Mouse (Mus musculus): ENCODE measurements around the gene Brinp2. TPM values are rescaled to one million over a fixed set of nuclear protein-coding genes. Genes with fewer than 3 reads are reported as not detected.

Gene Brinp2
- polyA plus RNA-seq, 1 experiment from 2014 or later, result 0.26 TPM

- ATAC-seq (ENCODE audit: low read depth), result no peak
- no peaks in the 10 kb centered on the region for H3K36me3 ChIP-seq (ENCODE audit: control insufficient read depth, insufficient read depth, low read length)
- H3K4me1 ChIP-seq (replicated peaks; ENCODE audit: control insufficient read depth, insufficient read depth, low read length), result no peaks in the 10 kb centered on the region
- no peak overlapping the region for H3K27ac ChIP-seq (ENCODE audit: low read length)
- no peak overlapping the region for H3K9ac ChIP-seq (ENCODE audit: low read length)
- H3K9me3 ChIP-seq (ENCODE audit: control insufficient read depth, low read length), result no peaks in the 10 kb centered on the region
- H3K4me2 ChIP-seq (ENCODE audit: low read depth, low read length), result no peak overlapping the region
- H3K27me3 ChIP-seq (ENCODE audit: control insufficient read depth, insufficient read depth, low read depth, low read length), result no peaks in the 10 kb centered on the region
- H3K4me3 ChIP-seq (ENCODE audit: low read length), result no peak overlapping the region
- WGBS, result 61% methylated on average over 9 of the region's 9 CpGs
These were observed 140.5 kb downstream of the Brinp2 start for GRCm38 (mm10) chr1:158215581-158215980.

- Histone ChIP-seq H3K4me1 (replicated peaks; ENCODE audit: control insufficient read depth, insufficient read depth, low read length) (no peaks in the 10 kb centered on the region), H3K27me3 (ENCODE audit: control insufficient read depth, insufficient read depth, low read depth, low read length) (no peaks in the 10 kb centered on the region), H3K9ac (ENCODE audit: low read length) (no peak overlapping the region), H3K4me3 (ENCODE audit: low read length) (no peak overlapping the region), H3K36me3 (ENCODE audit: control insufficient read depth, insufficient read depth, low read length) (no peaks in the 10 kb centered on the region), H3K9me3 (ENCODE audit: control insufficient read depth, low read length) (no peaks in the 10 kb centered on the region), H3K4me2 (ENCODE audit: low read depth, low read length) (no peak overlapping the region), H3K27ac (ENCODE audit: low read length) (no peak overlapping the region)
- 47% methylated on average over 5 of the region's 5 CpGs for WGBS
- ATAC-seq (ENCODE audit: low read depth), result no peak
These were observed 141.4 kb downstream of the Brinp2 start for GRCm38 (mm10) chr1:158214743-158215142.

- Histone ChIP-seq H3K36me3 (ENCODE audit: control insufficient read depth, insufficient read depth, low read length) (no peaks in the 10 kb centered on the region), H3K4me1 (replicated peaks; ENCODE audit: control insufficient read depth, insufficient read depth, low read length) (no peaks in the 10 kb centered on the region), H3K9ac (ENCODE audit: low read length) (no peak overlapping the region), H3K27me3 (ENCODE audit: control insufficient read depth, insufficient read depth, low read depth, low read length) (no peaks in the 10 kb centered on the region), H3K9me3 (ENCODE audit: control insufficient read depth, low read length) (no peaks in the 10 kb centered on the region), H3K27ac (ENCODE audit: low read length) (no peak overlapping the region), H3K4me3 (ENCODE audit: low read length) (no peak overlapping the region), H3K4me2 (ENCODE audit: low read depth, low read length) (no peak overlapping the region)
- ATAC-seq (ENCODE audit: low read depth), result no peak
- WGBS, result 78% methylated on average over 4 of the region's 4 CpGs
These were observed 142.4 kb downstream of the Brinp2 start for GRCm38 (mm10) chr1:158213736-158214135.

- no peak for ATAC-seq (ENCODE audit: low read depth)
- 52% methylated on average over 2 of the region's 2 CpGs for WGBS
- H3K9me3 ChIP-seq (ENCODE audit: control insufficient read depth, low read length), result no peaks in the 10 kb centered on the region
These were observed 148.5 kb downstream of the Brinp2 start for GRCm38 (mm10) chr1:158207620-158208019.

GRCm38 (mm10) chr1:158202932-158203331, 153.2 kb downstream of the Brinp2 start:
- 64% methylated on average over 2 of the region's 2 CpGs for WGBS

More at GRCm38 (mm10) chr1:158207620-158208019, 148.5 kb downstream of the Brinp2 start:
- H3K4me3 ChIP-seq (ENCODE audit: low read length), result no peak overlapping the region
- H3K27ac ChIP-seq (ENCODE audit: low read length), result no peak overlapping the region
- no peak overlapping the region for H3K9ac ChIP-seq (ENCODE audit: low read length)
- H3K36me3 ChIP-seq (ENCODE audit: control insufficient read depth, insufficient read depth, low read length), result no peaks in the 10 kb centered on the region
- H3K4me2 ChIP-seq (ENCODE audit: low read depth, low read length), result no peak overlapping the region
- no peaks in the 10 kb centered on the region for H3K27me3 ChIP-seq (ENCODE audit: control insufficient read depth, insufficient read depth, low read depth, low read length)
- no peaks in the 10 kb centered on the region for H3K4me1 ChIP-seq (replicated peaks; ENCODE audit: control insufficient read depth, insufficient read depth, low read length)

More at GRCm38 (mm10) chr1:158202932-158203331, 153.2 kb downstream of the Brinp2 start:
- Histone ChIP-seq H3K27ac (ENCODE audit: low read length) (no peak overlapping the region), H3K27me3 (ENCODE audit: control insufficient read depth, insufficient read depth, low read depth, low read length) (no peaks in the 10 kb centered on the region), H3K4me2 (ENCODE audit: low read depth, low read length) (no peak overlapping the region), H3K4me3 (ENCODE audit: low read length) (no peak overlapping the region), H3K36me3 (ENCODE audit: control insufficient read depth, insufficient read depth, low read length) (no peaks in the 10 kb centered on the region), H3K4me1 (replicated peaks; ENCODE audit: control insufficient read depth, insufficient read depth, low read length) (no peaks in the 10 kb centered on the region), H3K9me3 (ENCODE audit: control insufficient read depth, low read length) (no peaks in the 10 kb centered on the region; the same call in 1 of the 2 replicates), H3K9ac (ENCODE audit: low read length) (no peak overlapping the region)
- ATAC-seq (ENCODE audit: low read depth), result no peak

Other genes starting within 250 kb of the Brinp2 start
- gene Astn1, start 5.9 kb upstream of the Brinp2 start, polyA plus RNA-seq (2015; fragmentation: Nextera tagmentation; extraction: Ambion mirVana), result 0.33 and 0.53 TPM in 2 replicates